Mouse (Mus musculus): ENCODE data around the gene Tmem174. TPM values are rescaled to one million over a fixed set of nuclear protein-coding genes. Genes with fewer than 3 reads are reported as not detected.

The Tmem174 gene
- polyA plus RNA-seq (2012; rRNA removed) (not detected in 2 replicates), polyA plus RNA-seq (2014; fragmentation: Nextera tagmentation; extraction: Ambion mirVana) (not detected in 2 replicates)

DNA sequence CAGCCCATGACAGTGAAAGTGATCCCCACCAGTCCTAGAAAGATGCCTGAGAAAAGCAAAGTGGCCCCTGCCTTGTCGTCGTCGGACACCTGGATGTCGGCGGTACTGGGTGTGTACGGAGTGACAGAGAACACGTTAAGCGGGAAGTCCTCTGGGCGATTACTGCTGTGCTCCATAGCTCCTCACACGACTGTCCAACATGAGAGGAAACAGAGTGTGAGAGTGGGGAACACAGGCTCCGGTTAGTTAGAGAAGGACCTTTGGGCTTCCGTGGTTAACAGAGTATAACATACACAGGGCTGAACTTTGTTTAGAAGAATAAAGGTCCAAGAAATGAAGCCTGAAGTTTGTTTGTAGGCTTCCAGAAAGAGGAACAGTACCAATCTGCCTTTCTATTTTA is at the start of gene Tmem174:
Gene Tmem174 (minus strand): TSS at position 266 of the 400 bp plus-strand sequence.
- H3K4me2 ChIP-seq (ENCODE audit: low read depth): no peak within 1 kb of the TSS
- H3K4me1 ChIP-seq (replicated peaks; ENCODE audit: control insufficient read depth in 2 of 2, insufficient read depth in 2 of 2, low read length in 1 of 2): no peaks in the 10 kb centered on the region
- no peaks in the 10 kb centered on the region for H3K27me3 ChIP-seq (ENCODE audit: control insufficient read depth, insufficient read depth, low read length)
- no peaks in the 10 kb centered on the region for H3K9me3 ChIP-seq (ENCODE audit: control insufficient read depth, low read length)
- no peak within 1 kb of the TSS for H3K9ac ChIP-seq (replicated peaks)
- TF ChIP-seq CTCF (IDR thresholded peaks at IDR 0.05; ENCODE audit: low read depth) (no peak), EP300 (IDR thresholded peaks at IDR 0.05; ENCODE audit: low read depth) (no peak)
- H3K27ac ChIP-seq: no peak within 1 kb of the TSS
- ATAC-seq (ENCODE audit: insufficient read depth): no peak
- H3K36me3 ChIP-seq (replicated peaks; ENCODE audit: control insufficient read depth, insufficient read depth, low read depth): no peaks in the 10 kb centered on the region
- DNase-seq (ENCODE audit: low read depth in 3 of 3, low spot score in 3 of 3): no peak
- H3K4me3 ChIP-seq (ENCODE audit: insufficient read depth in 1 of 2, low read depth in 2 of 2, low read length in 2 of 2): no peak within 1 kb of the TSS
- 79% methylated on average over 12 of the region's 12 CpGs for WGBS (ENCODE audit: insufficient replicate concordance)

GRCm38 (mm10) chr13:98684144-98684900 is 47.1 kb upstream of the Tmem174 start:
- Histone ChIP-seq H3K4me2 (ENCODE audit: low read depth) (no peak overlapping the region), H3K4me1 (replicated peaks; ENCODE audit: control insufficient read depth in 2 of 2, insufficient read depth in 2 of 2, low read length in 1 of 2) (no peaks in the 10 kb centered on the region), H3K27ac (no peak overlapping the region), H3K27me3 (ENCODE audit: control insufficient read depth, insufficient read depth, low read length) (no peaks in the 10 kb centered on the region), H3K36me3 (replicated peaks; ENCODE audit: control insufficient read depth, insufficient read depth, low read depth) (no peaks in the 10 kb centered on the region), H3K9me3 (ENCODE audit: control insufficient read depth, low read length) (no peaks in the 10 kb centered on the region), H3K4me3 (ENCODE audit: insufficient read depth in 1 of 2, low read depth in 2 of 2, low read length in 2 of 2) (no peak overlapping the region), H3K9ac (replicated peaks) (no peak overlapping the region)
- ATAC-seq (ENCODE audit: insufficient read depth) (no peak), DNase-seq (ENCODE audit: low read depth in 3 of 3, low spot score in 3 of 3) (no peak)
- WGBS (ENCODE audit: insufficient replicate concordance): 44% methylated on average over 9 of the region's 9 CpGs
- TF ChIP-seq EP300 (IDR thresholded peaks at IDR 0.05; ENCODE audit: low read depth): no peak
- no peak for TF ChIP-seq CTCF (IDR thresholded peaks at IDR 0.05; ENCODE audit: low read depth)

GRCm38 (mm10) chr13:98683412-98683811 is 46.2 kb upstream of the Tmem174 start:
- no peak overlapping the region for H3K4me3 ChIP-seq (ENCODE audit: insufficient read depth in 1 of 2, low read depth in 2 of 2, low read length in 2 of 2)
- no peaks in the 10 kb centered on the region for H3K36me3 ChIP-seq (replicated peaks; ENCODE audit: control insufficient read depth, insufficient read depth, low read depth)
- DNase-seq (ENCODE audit: low read depth in 3 of 3, low spot score in 3 of 3): no peak
- H3K9me3 ChIP-seq (ENCODE audit: control insufficient read depth, low read length): no peaks in the 10 kb centered on the region
- H3K4me1 ChIP-seq (replicated peaks; ENCODE audit: control insufficient read depth in 2 of 2, insufficient read depth in 2 of 2, low read length in 1 of 2): no peaks in the 10 kb centered on the region
- TF ChIP-seq CTCF (IDR thresholded peaks at IDR 0.05; ENCODE audit: low read depth): no peak
- no peak for TF ChIP-seq EP300 (IDR thresholded peaks at IDR 0.05; ENCODE audit: low read depth)
- no peaks in the 10 kb centered on the region for H3K27me3 ChIP-seq (ENCODE audit: control insufficient read depth, insufficient read depth, low read length)
- H3K4me2 ChIP-seq (ENCODE audit: low read depth): no peak overlapping the region
- 53% methylated on average over 2 of the region's 2 CpGs for WGBS (ENCODE audit: insufficient replicate concordance)
- no peak overlapping the region for H3K9ac ChIP-seq (replicated peaks)
- ATAC-seq (ENCODE audit: insufficient read depth): no peak
- no peak overlapping the region for H3K27ac ChIP-seq

DNA sequence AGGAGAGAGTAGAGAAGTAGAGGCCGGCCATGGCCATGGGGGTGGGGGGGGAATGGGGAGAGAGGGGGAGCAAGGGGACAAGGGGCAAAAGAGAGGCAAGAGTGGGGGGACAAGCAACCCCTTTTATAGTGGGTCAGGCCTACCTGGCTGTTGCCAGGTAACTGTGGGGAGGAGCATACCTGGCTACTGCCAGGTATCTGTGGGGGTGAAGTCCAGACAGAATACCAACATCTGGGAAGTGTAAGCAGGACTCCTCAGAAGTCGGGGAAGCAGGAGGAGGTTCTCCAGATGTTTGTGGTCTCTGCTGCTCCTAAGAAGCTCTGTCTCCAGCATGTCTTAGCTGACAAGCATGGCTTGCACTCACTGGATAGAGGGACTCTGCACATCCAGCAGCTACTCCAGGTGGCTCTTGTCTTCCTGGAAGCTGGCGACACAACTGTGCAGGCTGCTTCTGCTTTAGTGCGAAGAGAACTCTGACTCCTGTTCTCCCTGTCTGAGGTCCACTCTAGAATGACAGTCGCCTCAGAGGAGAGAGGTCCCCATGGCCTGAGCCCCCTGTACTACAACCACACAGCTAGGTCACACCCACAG is 43.4 kb upstream of the Tmem174 start:
- H3K9me3 ChIP-seq (ENCODE audit: control insufficient read depth, low read length): no peaks in the 10 kb centered on the region
- DNase-seq (ENCODE audit: low read depth in 3 of 3, low spot score in 3 of 3) (no peak), ATAC-seq (ENCODE audit: insufficient read depth) (no peak)
- TF ChIP-seq CTCF (IDR thresholded peaks at IDR 0.05; ENCODE audit: low read depth): no peak
- TF ChIP-seq EP300 (IDR thresholded peaks at IDR 0.05; ENCODE audit: low read depth): no peak
- H3K27me3 ChIP-seq (ENCODE audit: control insufficient read depth, insufficient read depth, low read length): no peaks in the 10 kb centered on the region
- no peak overlapping the region for H3K27ac ChIP-seq
- H3K9ac ChIP-seq (replicated peaks): no peak overlapping the region
- no peaks in the 10 kb centered on the region for H3K36me3 ChIP-seq (replicated peaks; ENCODE audit: control insufficient read depth, insufficient read depth, low read depth)
- no peak overlapping the region for H3K4me2 ChIP-seq (ENCODE audit: low read depth)
- 65% methylated on average over 5 of the region's 5 CpGs for WGBS (ENCODE audit: insufficient replicate concordance)
- H3K4me3 ChIP-seq (ENCODE audit: insufficient read depth in 1 of 2, low read depth in 2 of 2, low read length in 2 of 2): no peak overlapping the region
- no peaks in the 10 kb centered on the region for H3K4me1 ChIP-seq (replicated peaks; ENCODE audit: control insufficient read depth in 2 of 2, insufficient read depth in 2 of 2, low read length in 1 of 2)

- TF ChIP-seq EP300 (IDR thresholded peaks at IDR 0.05; ENCODE audit: low read depth) (no peak), CTCF (IDR thresholded peaks at IDR 0.05; ENCODE audit: low read depth) (no peak)
- Histone ChIP-seq H3K9me3 (ENCODE audit: control insufficient read depth, low read length) (no peaks in the 10 kb centered on the region), H3K36me3 (replicated peaks; ENCODE audit: control insufficient read depth, insufficient read depth, low read depth) (no peaks in the 10 kb centered on the region), H3K27me3 (ENCODE audit: control insufficient read depth, insufficient read depth, low read length) (no peaks in the 10 kb centered on the region), H3K27ac (no peak overlapping the region), H3K4me2 (ENCODE audit: low read depth) (no peak overlapping the region), H3K4me3 (ENCODE audit: insufficient read depth in 1 of 2, low read depth in 2 of 2, low read length in 2 of 2) (no peak overlapping the region), H3K4me1 (replicated peaks; ENCODE audit: control insufficient read depth in 2 of 2, insufficient read depth in 2 of 2, low read length in 1 of 2) (no peaks in the 10 kb centered on the region), H3K9ac (replicated peaks) (no peak overlapping the region)
- no peak for DNase-seq (ENCODE audit: low read depth in 3 of 3, low spot score in 3 of 3)
- 38% methylated on average over 4 of the region's 4 CpGs for WGBS (ENCODE audit: insufficient replicate concordance)
- no peak for ATAC-seq (ENCODE audit: insufficient read depth)
These were observed 42.4 kb upstream of the Tmem174 start for GRCm38 (mm10) chr13:98679631-98680041.
